Mouse (Mus musculus) liver, adult 2 months (tissue): ENCODE measurements at regions not wholly inside any gene's neighbourhood (a gene's known extent, or its start where the extent isn't known, plus 50 kb on each side); places are given as distances from the start of the nearest gene placed in this dataset.

Experiments
- DNase-seq: peaks from one replicate; pipeline ENCODE4 v3.0.0-alpha.2; 2011; ENCODE audit warnings: low read depth, low spot score; ENCODE audit errors: extremely low read depth
- H3K27ac ChIP-seq: fragments of 200-500 bp; replicated peaks from 2 replicates; pipeline ENCODE4 v1.5.1; 2012; ENCODE audit warnings: low read depth, mild to moderate bottlenecking, control low read depth, inconsistent platforms, low read length; ENCODE audit not compliant: insufficient read depth
- H3K27me3 ChIP-seq: fragments of 200-500 bp; 2 replicates; pipeline ENCODE4 v1.6.1; 2012; ENCODE audit warnings: mild to moderate bottlenecking, moderate library complexity, low read length, inconsistent platforms; ENCODE audit not compliant: control insufficient read depth, insufficient read depth
- H3K36me3 ChIP-seq: fragments of 200-500 bp; 2 replicates; pipeline ENCODE4 v1.6.1; 2012; ENCODE audit warnings: low read length, inconsistent platforms; ENCODE audit not compliant: control insufficient read depth, insufficient read depth
- H3K4me1 ChIP-seq: fragments of 200-500 bp; 2 replicates; pipeline ENCODE4 v1.6.1; 2011; ENCODE audit warnings: low read length; ENCODE audit not compliant: control insufficient read depth, insufficient read depth
- H3K4me3 ChIP-seq: fragments of 200-500 bp; 2 replicates; pipeline ENCODE4 v1.5.1; 2011; ENCODE audit warnings: low read depth, mild to moderate bottlenecking, control low read depth, low read length, moderate library complexity; ENCODE audit not compliant: insufficient read depth
- H3K79me2 ChIP-seq: fragments of 200-500 bp; 2 replicates; pipeline ENCODE4 v1.6.1; 2012; ENCODE audit warnings: inconsistent platforms, mild to moderate bottlenecking, low read length, moderate library complexity; ENCODE audit not compliant: control insufficient read depth, insufficient read depth
- H3K9ac ChIP-seq: fragments of 200-500 bp; 2 replicates; pipeline ENCODE4 v1.6.1; 2012; ENCODE audit warnings: low read depth, mild to moderate bottlenecking, control low read depth, inconsistent platforms, low read length
- CTCF ChIP-seq: fragments of 200-500 bp; IDR thresholded peaks from 2 replicates; pipeline ENCODE4 v1.5.1; 2011; ENCODE audit warnings: low read depth, low read length, control low read depth
- POLR2A ChIP-seq: fragments of 200-500 bp; IDR thresholded peaks from 2 replicates; pipeline ENCODE4 v1.6.1; 2011; ENCODE audit warnings: low read length, control low read depth; ENCODE audit not compliant: insufficient read depth; ENCODE audit errors: extremely low read depth
- WGBS: fragments of 180-500 bp; shearing (Covaris S2); methylation state at CpG from one replicate; pipeline ENCODE4 v1.1.7; 2018; 5-methylcytosine and 5-hydroxymethylcytosine counted together

GRCm38 (mm10) chr10:126619970-126620369 is 281.2 kb downstream of the Atp23 start:
- Histone ChIP-seq H3K9ac (no peak overlapping the region), H3K4me3 (no peak overlapping the region), H3K27me3 (no peaks in the 10 kb centered on the region), H3K27ac (no peak overlapping the region), H3K79me2 (no peaks in the 10 kb centered on the region), H3K4me1 (no peaks in the 10 kb centered on the region), H3K36me3 (no peaks in the 10 kb centered on the region)
- TF ChIP-seq POLR2A = no peak
- TF ChIP-seq CTCF = no peak
- DNase-seq = no peak
- 57% methylated on average over 10 of the region's 10 CpGs for WGBS

DNA sequence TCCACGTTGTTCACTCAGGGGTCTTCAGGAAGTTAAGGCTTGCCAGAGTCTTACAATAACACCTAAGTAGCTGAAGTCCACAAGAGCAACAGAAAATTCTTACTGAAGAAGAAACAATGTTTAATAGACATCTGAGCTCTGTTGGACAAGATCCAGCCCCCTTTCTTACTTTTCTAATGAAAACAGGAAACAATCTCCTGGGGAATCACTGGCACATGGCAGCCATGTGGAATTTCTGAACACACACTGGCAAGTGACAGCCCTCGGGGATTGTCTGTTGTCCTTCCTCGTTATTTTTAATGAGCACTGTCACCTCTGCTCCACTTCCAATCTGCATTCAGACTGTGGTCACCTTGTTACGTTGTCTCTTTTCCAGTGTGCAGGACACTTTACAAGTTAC is 288.9 kb downstream of the Atp23 start:
- Histone ChIP-seq H3K9ac (no peak overlapping the region), H3K27ac (no peak overlapping the region)

DNA sequence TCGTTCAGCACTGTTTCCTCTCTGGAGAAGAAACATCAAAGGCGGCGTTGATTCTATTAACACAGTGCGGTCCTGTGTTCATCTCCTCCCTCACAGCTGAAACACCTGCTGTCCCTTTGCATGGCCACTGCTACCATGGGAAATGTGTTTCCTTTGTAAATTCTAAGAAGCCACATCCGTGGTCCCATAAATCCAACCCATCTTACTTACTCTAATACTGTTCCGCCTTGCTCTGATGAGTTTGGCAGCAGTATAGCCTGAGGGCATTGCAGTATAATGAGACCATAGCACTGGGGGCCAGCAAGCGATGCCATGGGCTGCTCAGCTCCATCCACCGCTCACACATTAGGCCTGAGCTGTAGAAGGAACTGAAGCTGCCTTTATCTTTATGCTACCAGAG is 290.6 kb downstream of the Atp23 start:
- H3K79me2 ChIP-seq = no peaks in the 10 kb centered on the region
- H3K27me3 ChIP-seq = no peaks in the 10 kb centered on the region
- WGBS = 90% methylated on average over 8 of the region's 8 CpGs
- H3K27ac ChIP-seq = no peak overlapping the region
- no peak for DNase-seq
- H3K4me1 ChIP-seq = no peaks in the 10 kb centered on the region
- TF ChIP-seq POLR2A (no peak), CTCF (no peak)
- H3K36me3 ChIP-seq = no peaks in the 10 kb centered on the region
- no peak overlapping the region for H3K4me3 ChIP-seq
- no peak overlapping the region for H3K9ac ChIP-seq

More for the DNA sequence above, 288.9 kb downstream of the Atp23 start:
- WGBS = 74% methylated on average over 4 of the region's 4 CpGs
- Histone ChIP-seq H3K27me3 (no peaks in the 10 kb centered on the region), H3K4me1 (no peaks in the 10 kb centered on the region), H3K4me3 (no peak overlapping the region), H3K79me2 (no peaks in the 10 kb centered on the region), H3K36me3 (no peaks in the 10 kb centered on the region)
- DNase-seq = no peak
- TF ChIP-seq CTCF (no peak), POLR2A (no peak)

DNA sequence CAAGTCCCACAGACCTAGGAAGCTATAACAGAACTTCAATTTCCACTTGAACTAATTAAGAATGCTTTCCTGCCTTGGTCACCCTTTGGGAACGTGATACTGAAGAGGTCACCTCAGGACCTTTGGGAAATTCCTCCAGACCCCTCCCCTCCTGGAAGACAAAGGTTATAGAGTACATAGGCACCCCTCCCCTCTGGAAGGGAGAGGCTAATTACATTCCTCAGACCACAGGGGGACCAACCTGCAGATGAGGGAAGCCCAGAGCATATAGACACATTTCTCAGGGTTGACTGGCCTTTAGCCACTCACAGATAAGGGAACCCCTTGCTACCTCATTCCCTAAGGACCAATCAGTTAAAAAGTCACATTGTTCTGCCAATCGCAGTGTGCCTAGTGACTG is 301.5 kb downstream of the Atp23 start:
- H3K9ac ChIP-seq = no peak overlapping the region
- no peaks in the 10 kb centered on the region for H3K36me3 ChIP-seq
- no peak for DNase-seq
- H3K4me3 ChIP-seq = no peak overlapping the region
- TF ChIP-seq POLR2A = no peak
- no peak for TF ChIP-seq CTCF
- H3K27me3 ChIP-seq = no peaks in the 10 kb centered on the region
- no peak overlapping the region for H3K27ac ChIP-seq
- H3K4me1 ChIP-seq = no peaks in the 10 kb centered on the region
- H3K79me2 ChIP-seq = no peaks in the 10 kb centered on the region
- WGBS = 74% methylated on average over 2 of the region's 2 CpGs

GRCm38 (mm10) chr10:126568155-126568554 is 333.0 kb downstream of the Atp23 start:
- Histone ChIP-seq H3K4me3 (no peak overlapping the region), H3K79me2 (no peaks in the 10 kb centered on the region), H3K27ac (no peak overlapping the region), H3K4me1 (no peaks in the 10 kb centered on the region), H3K27me3 (no peaks in the 10 kb centered on the region), H3K9ac (no peak overlapping the region), H3K36me3 (no peaks in the 10 kb centered on the region)
- DNase-seq = no peak
- WGBS = 92% methylated on average over 8 of the region's 8 CpGs
- TF ChIP-seq POLR2A (no peak), CTCF (no peak)

GRCm38 (mm10) chr10:126565326-126565725 is 335.8 kb downstream of the Atp23 start:
- Histone ChIP-seq H3K27ac (no peak overlapping the region), H3K36me3 (no peaks in the 10 kb centered on the region), H3K27me3 (no peaks in the 10 kb centered on the region), H3K79me2 (no peaks in the 10 kb centered on the region), H3K4me3 (no peak overlapping the region), H3K9ac (no peak overlapping the region), H3K4me1 (no peaks in the 10 kb centered on the region)
- 82% methylated on average over 14 of the region's 14 CpGs for WGBS
- TF ChIP-seq POLR2A (no peak), CTCF (no peak)
- no peak for DNase-seq
